Mouse (Mus musculus): ENCODE measurements around the gene Scamp1. TPM values are rescaled to one million over a fixed set of nuclear protein-coding genes. Genes with fewer than 3 reads are reported as not detected.

Gene Scamp1
- polyA plus RNA-seq, 1 experiment, result 229 TPM

DNA sequence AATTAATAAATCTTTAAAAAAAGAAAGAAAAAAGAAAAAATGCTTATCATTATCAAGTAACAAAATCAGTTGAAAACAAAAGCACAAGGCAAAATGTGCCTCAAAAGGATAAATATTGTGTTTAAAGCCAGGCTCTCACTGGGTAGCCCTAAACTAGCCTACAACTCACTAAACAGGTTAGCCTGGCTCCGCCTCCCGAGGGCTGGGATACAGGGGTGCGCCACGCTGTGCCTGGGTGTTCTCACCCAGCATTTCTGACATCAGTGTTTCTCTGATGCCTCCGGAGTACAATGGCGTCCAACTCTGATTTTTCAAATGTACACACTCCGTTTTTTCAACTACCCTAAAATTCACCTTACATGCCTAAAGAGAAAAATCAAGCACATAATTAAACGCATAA lies 24.7 kb downstream of the Scamp1 start:
- no peak overlapping the region for H3K27ac ChIP-seq (ENCODE audit: control insufficient read depth, insufficient read depth, low read depth, low read length)
- H3K27me3 ChIP-seq (ENCODE audit: control insufficient read depth, insufficient read depth, low read length), result no peaks in the 10 kb centered on the region
- no peak for TF ChIP-seq POLR2A (IDR thresholded peaks at IDR 0.05; ENCODE audit: control insufficient read depth, low read depth, low read length)
- no peak for TF ChIP-seq CTCF (IDR thresholded peaks at IDR 0.05; ENCODE audit: control insufficient read depth, insufficient read depth, insufficient replicate concordance, low read depth, low read length)
- no peaks in the 10 kb centered on the region for H3K36me3 ChIP-seq (ENCODE audit: control insufficient read depth, insufficient read depth, low read length)
- no peaks in the 10 kb centered on the region for H3K4me1 ChIP-seq (ENCODE audit: control insufficient read depth, insufficient read depth, low read length)
- H3K4me3 ChIP-seq (ENCODE audit: control insufficient read depth, low read depth, low read length), result no peak overlapping the region

DNA sequence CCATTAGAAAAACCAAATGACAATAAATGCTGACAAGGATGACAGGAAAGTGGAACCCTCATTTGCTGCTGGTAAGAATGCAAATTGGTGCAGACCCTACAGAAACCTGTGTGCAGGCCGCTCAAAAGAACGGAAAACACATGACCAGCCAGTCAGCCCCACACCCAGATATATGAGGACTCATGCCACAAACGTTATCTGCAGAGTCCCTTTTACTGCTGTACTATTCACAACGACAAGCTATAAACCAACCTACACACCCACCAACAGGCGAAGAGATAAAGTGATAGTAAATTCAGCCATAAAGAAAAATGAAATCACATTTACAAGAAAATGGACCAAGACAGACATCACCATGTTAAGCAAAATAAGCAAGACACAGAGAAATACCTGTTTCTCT lies 26.4 kb downstream of the Scamp1 start:
- no peak for TF ChIP-seq POLR2A (IDR thresholded peaks at IDR 0.05; ENCODE audit: control insufficient read depth, low read depth, low read length)
- TF ChIP-seq CTCF (IDR thresholded peaks at IDR 0.05; ENCODE audit: control insufficient read depth, insufficient read depth, insufficient replicate concordance, low read depth, low read length), result no peak
- H3K27ac ChIP-seq (ENCODE audit: control insufficient read depth, insufficient read depth, low read depth, low read length), result no peak overlapping the region
- H3K27me3 ChIP-seq (ENCODE audit: control insufficient read depth, insufficient read depth, low read length), result no peaks in the 10 kb centered on the region
- H3K36me3 ChIP-seq (ENCODE audit: control insufficient read depth, insufficient read depth, low read length), result no peaks in the 10 kb centered on the region
- no peaks in the 10 kb centered on the region for H3K4me1 ChIP-seq (ENCODE audit: control insufficient read depth, insufficient read depth, low read length)
- H3K4me3 ChIP-seq (ENCODE audit: control insufficient read depth, low read depth, low read length), result no peak overlapping the region

DNA sequence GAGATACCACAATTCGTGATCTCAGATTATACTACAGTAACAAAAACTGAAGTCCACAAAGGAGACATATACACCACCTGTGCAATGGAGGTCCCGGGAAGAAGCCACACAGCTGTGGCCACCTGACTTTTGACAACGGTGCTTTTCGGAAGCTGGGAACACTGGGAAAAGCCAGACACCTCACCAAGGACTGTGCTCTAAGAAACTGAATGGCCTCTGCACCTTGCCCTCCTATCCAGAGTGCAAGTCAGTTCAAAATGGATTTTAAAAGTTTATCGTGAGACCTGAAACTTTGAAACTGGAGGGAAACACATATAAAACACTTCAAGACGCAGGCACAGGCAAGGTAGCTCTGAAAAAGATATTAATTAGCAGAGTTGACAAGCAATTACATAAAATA lies 27.1 kb downstream of the Scamp1 start:
- Histone ChIP-seq H3K4me3 (ENCODE audit: control insufficient read depth, low read depth, low read length) (no peak overlapping the region), H3K4me1 (ENCODE audit: control insufficient read depth, insufficient read depth, low read length) (no peaks in the 10 kb centered on the region), H3K27ac (ENCODE audit: control insufficient read depth, insufficient read depth, low read depth, low read length) (no peak overlapping the region), H3K36me3 (ENCODE audit: control insufficient read depth, insufficient read depth, low read length) (no peaks in the 10 kb centered on the region), H3K27me3 (ENCODE audit: control insufficient read depth, insufficient read depth, low read length) (no peaks in the 10 kb centered on the region)
- TF ChIP-seq CTCF (IDR thresholded peaks at IDR 0.05; ENCODE audit: control insufficient read depth, insufficient read depth, insufficient replicate concordance, low read depth, low read length) (no peak), POLR2A (IDR thresholded peaks at IDR 0.05; ENCODE audit: control insufficient read depth, low read depth, low read length) (no peak)

DNA sequence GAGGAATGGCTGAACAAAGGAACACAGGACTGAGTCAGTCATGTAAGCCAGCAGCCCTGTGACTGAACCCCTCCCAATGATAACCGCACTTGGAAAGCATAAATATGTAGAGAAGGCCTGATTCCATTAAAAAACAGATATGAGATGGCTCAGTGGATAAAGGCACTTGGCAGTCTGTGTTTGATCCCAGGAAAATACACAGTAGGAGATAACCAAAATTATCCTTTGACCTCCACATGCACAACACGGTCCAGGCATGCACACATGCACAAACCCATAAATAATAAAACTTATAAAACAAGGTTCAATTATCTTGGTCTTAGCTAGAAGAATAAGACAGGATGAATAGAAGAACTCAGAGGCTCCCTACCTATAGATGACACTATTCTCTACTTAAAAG lies 27.9 kb downstream of the Scamp1 start:
- TF ChIP-seq CTCF (IDR thresholded peaks at IDR 0.05; ENCODE audit: control insufficient read depth, insufficient read depth, insufficient replicate concordance, low read depth, low read length) (no peak), POLR2A (IDR thresholded peaks at IDR 0.05; ENCODE audit: control insufficient read depth, low read depth, low read length) (no peak)
- H3K27me3 ChIP-seq (ENCODE audit: control insufficient read depth, insufficient read depth, low read length), result no peaks in the 10 kb centered on the region
- no peak overlapping the region for H3K4me3 ChIP-seq (ENCODE audit: control insufficient read depth, low read depth, low read length)
- H3K36me3 ChIP-seq (ENCODE audit: control insufficient read depth, insufficient read depth, low read length), result no peaks in the 10 kb centered on the region
- no peaks in the 10 kb centered on the region for H3K4me1 ChIP-seq (ENCODE audit: control insufficient read depth, insufficient read depth, low read length)
- no peak overlapping the region for H3K27ac ChIP-seq (ENCODE audit: control insufficient read depth, insufficient read depth, low read depth, low read length)

DNA sequence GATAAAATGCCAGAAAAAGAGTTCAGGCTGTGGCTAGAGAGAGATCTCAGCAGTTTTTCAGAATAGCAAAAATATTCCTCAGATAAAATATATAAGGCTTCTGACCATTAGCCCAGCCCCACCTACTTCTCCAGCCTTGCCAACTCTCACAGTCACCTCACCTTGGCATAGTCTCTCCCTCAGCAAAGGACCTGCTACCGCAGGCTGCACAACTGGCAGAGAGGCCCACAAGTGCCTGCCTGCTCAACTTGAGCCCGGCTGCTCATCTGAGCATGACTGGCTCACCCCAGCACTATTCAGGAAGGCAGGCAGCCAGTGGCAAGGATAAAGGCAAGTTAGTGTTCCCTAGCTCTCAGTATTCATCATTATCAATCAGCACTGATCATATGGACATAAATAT lies 30.5 kb downstream of the Scamp1 start:
- Histone ChIP-seq H3K27me3 (ENCODE audit: control insufficient read depth, insufficient read depth, low read length) (no peaks in the 10 kb centered on the region), H3K27ac (ENCODE audit: control insufficient read depth, insufficient read depth, low read depth, low read length) (no peak overlapping the region), H3K4me1 (ENCODE audit: control insufficient read depth, insufficient read depth, low read length) (no peaks in the 10 kb centered on the region), H3K4me3 (ENCODE audit: control insufficient read depth, low read depth, low read length) (no peak overlapping the region), H3K36me3 (ENCODE audit: control insufficient read depth, insufficient read depth, low read length) (no peaks in the 10 kb centered on the region)
- TF ChIP-seq POLR2A (IDR thresholded peaks at IDR 0.05; ENCODE audit: control insufficient read depth, low read depth, low read length), result no peak
- no peak for TF ChIP-seq CTCF (IDR thresholded peaks at IDR 0.05; ENCODE audit: control insufficient read depth, insufficient read depth, insufficient replicate concordance, low read depth, low read length)

DNA sequence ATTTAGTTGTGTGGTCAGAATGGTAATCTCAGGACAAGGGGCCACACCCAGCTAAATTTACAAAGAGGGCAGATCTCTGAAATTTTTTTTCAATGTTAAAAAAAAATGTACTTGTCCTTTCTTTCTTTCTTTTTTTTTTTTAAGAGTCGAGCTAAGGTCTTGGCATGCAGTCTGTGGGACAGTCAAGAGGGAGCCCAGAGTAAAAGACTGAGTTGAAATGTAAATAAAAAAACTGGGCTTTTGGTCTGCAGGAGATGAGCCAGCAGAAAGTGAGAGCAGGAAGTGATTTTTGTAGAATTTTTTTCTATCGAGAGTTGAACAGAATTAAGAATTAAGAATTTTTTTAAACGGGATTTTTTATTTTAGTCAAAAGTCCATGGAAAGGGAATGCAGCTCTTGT lies 31.4 kb downstream of the Scamp1 start:
- H3K4me1 ChIP-seq (ENCODE audit: control insufficient read depth, insufficient read depth, low read length), result no peaks in the 10 kb centered on the region
- H3K27me3 ChIP-seq (ENCODE audit: control insufficient read depth, insufficient read depth, low read length), result no peaks in the 10 kb centered on the region
- no peak overlapping the region for H3K4me3 ChIP-seq (ENCODE audit: control insufficient read depth, low read depth, low read length)
- no peak overlapping the region for H3K27ac ChIP-seq (ENCODE audit: control insufficient read depth, insufficient read depth, low read depth, low read length)
- H3K36me3 ChIP-seq (ENCODE audit: control insufficient read depth, insufficient read depth, low read length), result no peaks in the 10 kb centered on the region
- TF ChIP-seq CTCF (IDR thresholded peaks at IDR 0.05; ENCODE audit: control insufficient read depth, insufficient read depth, insufficient replicate concordance, low read depth, low read length) (no peak), POLR2A (IDR thresholded peaks at IDR 0.05; ENCODE audit: control insufficient read depth, low read depth, low read length) (no peak)

DNA sequence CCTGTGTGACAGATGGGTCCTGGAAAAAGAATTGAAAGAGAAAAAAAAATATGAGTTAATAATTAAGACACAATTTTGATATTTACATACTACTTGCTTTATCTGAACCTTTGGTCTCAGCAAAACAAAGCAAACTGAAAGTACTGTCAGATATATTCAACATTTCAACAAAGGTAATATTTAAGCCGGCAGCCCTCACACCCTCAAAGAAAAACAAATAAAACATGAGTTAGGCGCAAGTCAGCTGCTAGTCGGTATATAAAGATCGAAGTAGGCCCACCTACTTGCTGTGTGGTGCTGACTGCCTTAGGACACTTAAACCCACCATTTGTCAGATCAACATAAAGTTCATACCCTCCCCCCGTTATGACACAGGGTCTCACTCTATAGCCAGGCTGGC lies 32.6 kb downstream of the Scamp1 start:
- Histone ChIP-seq H3K4me3 (ENCODE audit: control insufficient read depth, low read depth, low read length) (no peak overlapping the region), H3K36me3 (ENCODE audit: control insufficient read depth, insufficient read depth, low read length) (no peaks in the 10 kb centered on the region), H3K27me3 (ENCODE audit: control insufficient read depth, insufficient read depth, low read length) (no peaks in the 10 kb centered on the region), H3K27ac (ENCODE audit: control insufficient read depth, insufficient read depth, low read depth, low read length) (no peak overlapping the region), H3K4me1 (ENCODE audit: control insufficient read depth, insufficient read depth, low read length) (no peaks in the 10 kb centered on the region)
- no peak for TF ChIP-seq CTCF (IDR thresholded peaks at IDR 0.05; ENCODE audit: control insufficient read depth, insufficient read depth, insufficient replicate concordance, low read depth, low read length)
- no peak for TF ChIP-seq POLR2A (IDR thresholded peaks at IDR 0.05; ENCODE audit: control insufficient read depth, low read depth, low read length)

DNA sequence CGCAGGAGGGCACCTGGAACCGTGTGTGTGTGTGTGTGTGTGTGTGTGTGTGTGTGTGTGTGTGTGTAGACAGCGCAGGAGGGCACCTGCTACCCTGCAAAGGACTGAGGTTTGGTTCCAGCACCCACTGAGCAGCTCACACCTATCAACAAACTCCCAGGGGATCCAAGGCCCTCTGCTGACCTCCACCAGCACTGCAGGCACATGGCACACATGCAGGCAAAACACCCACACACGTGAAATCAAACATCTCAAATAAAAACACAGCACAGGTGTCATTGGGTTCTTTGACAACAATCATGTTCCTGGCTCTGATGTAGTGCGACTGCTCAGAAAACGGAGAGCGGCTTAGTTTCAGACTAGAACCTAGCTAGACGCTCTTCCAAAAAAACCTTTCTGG lies 34.9 kb downstream of the Scamp1 start:
- Histone ChIP-seq H3K27me3 (ENCODE audit: control insufficient read depth, insufficient read depth, low read length) (no peaks in the 10 kb centered on the region), H3K27ac (ENCODE audit: control insufficient read depth, insufficient read depth, low read depth, low read length) (no peak overlapping the region), H3K36me3 (ENCODE audit: control insufficient read depth, insufficient read depth, low read length) (no peaks in the 10 kb centered on the region), H3K4me1 (ENCODE audit: control insufficient read depth, insufficient read depth, low read length) (no peaks in the 10 kb centered on the region), H3K4me3 (ENCODE audit: control insufficient read depth, low read depth, low read length) (no peak overlapping the region)
- TF ChIP-seq POLR2A (IDR thresholded peaks at IDR 0.05; ENCODE audit: control insufficient read depth, low read depth, low read length), result no peak
- peak; percentile 20; the same call in 1 of the 2 replicates for TF ChIP-seq CTCF (IDR thresholded peaks at IDR 0.05; ENCODE audit: control insufficient read depth, insufficient read depth, insufficient replicate concordance, low read depth, low read length)
